Mouse (Mus musculus): ENCODE results near the gene Alox5.

Alox5 gene

DNA sequence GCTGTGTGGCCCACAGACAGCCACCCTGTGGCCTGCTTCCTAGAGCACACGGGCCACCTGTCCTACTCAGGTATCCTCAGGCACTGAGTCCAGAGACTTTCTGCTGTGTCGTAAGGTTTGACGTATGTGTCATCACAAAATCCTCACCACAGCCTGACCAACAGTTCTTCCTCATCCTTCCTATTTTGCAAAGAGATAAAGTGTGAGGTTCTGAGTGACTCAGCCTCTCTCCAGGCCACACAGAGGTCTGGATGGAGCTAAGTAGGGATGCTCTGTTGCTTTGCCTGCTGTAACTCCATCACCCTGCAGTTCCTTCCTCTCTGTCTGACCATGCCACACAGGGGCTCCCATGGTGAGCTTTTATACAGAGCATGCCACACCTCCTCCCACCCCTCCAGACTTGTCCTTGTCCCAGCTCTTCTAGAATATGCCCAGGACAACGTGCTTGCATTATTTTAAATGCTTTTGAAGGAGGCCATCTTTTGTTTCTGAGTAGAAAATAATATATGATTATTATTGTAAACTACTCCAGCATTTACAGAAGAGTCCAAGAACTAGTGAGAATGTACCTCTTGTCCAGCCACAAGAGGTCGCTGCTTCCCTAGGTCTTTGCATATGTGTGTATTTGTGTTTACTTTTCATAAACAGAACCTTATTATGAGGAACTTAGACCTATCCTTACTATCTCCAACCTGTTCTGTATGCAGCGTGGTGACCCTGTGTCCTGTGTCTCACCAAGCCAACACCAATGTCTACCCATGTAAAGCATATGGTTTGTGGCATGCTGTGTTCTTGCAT lies 43.3 kb downstream of the Alox5 start:
- peak; percentile 21 for DNase-seq (ENCODE audit: low read depth, low spot score)

DNA sequence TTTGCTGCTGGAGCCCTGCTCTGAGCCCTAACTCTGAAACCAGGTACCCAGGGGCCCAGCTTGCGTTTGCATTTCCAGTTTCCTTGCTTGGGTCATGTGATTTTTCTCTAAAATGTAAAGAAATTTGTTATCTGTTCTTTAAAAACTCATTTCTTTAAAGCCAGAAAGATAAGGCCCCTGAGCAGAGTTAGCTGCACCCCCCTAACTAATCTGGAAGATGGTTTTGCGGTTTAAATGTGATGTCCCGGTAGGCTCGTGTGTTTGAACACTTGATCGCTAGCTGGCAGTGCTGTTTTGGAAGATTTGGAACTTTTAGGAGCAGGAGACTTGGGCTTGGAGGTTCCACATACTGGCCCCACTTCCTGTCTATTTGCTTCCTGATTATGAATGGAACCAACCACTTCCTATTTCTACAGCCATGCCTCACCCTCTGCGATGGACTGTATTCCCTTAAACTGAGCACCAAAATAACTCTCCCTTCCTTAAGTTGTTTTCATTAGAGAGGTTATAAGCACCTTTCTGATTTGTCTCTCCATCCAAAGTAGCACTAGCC lies 44.9 kb downstream of the Alox5 start:
- no peak for DNase-seq (ENCODE audit: low read depth, low spot score)

DNA sequence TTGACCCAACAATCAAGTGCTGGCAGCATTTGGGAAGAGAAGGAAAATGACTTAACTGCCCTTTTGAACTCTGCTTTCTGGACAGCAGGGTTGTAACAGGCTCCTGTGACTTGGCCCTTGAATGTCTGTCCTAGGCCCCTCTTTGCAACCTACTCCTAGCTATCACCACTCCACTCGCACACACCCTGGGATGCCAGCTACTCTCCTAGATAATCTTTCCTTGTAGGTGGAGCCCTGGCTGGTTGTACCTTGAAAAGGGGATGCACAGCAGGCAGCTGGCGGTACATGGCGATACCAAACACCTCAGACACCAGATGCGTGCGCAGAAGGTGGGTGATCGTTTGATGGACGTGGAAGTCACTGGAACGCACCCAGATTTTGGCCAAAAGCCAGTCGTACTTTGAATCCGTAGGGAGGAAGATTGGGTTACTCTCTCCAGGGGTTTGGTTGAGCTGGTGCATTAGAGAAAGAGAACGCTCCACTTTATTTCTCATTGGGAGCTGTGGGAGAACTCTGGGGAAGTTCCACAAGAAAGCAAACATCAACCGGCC lies 45.8 kb downstream of the Alox5 start:
- no peak for DNase-seq (ENCODE audit: low read depth, low spot score)

DNA sequence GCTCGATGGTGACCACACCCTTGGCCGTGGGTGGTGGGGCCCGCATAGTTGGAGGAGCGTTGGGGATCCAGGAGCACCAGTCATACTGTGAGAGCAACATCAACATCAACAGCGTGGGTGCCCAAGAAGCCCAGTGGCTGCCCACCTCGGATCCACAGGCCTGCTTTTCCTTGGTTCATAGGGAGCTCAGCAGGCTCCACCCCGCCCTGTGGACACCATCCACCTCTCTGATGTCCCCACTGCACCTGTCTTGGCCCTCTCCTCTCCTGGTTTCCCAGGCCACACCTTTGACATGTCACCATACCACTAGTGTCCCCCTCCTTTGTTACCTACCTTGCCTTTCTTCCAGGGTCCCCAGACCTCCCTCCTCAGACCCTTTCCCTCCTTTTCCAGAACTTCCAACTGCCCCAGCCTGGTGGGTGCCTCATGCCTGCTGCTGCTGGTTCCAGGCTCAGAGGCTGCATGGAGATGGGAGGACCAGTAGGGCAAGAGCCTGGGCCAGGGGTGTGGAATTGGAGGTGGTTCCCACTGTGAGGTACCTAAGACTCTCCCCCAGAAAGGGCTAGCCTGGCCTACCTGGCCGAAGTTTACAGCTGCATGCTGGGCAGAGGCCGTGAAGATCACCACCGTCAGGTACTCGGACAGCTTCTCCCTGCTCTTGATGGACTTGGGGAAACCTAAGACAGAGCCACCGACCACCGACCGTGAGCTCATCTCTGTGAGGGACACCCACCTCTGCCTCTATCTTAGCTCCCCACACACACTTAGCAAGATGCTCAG lies 48.2 kb downstream of the Alox5 start:
- no peak for DNase-seq (ENCODE audit: low read depth, low spot score)

GRCm38 (mm10) chr6:116411716-116412115 lies 49.3 kb downstream of the Alox5 start:
- DNase-seq (ENCODE audit: low read depth, low spot score), result no peak

DNA sequence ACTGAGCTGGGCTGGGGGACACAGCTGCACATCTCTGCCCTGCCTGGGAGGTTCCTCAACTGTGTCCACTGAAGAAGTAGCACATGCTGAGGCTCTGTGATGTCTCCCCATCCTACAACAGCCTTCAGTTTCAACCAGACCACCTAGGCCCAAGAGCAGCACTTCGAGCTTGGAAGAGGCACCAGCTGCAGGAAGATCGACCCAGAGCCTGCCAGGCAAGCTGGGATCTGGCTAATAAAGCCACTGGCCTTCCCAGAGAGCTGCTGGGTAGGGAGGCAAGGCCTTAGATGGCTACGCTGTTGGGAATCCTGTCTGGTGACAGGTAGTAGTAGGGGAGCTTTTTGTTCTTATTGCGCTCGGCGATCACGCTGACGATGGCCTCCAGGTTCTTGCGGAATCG lies 50.5 kb downstream of the Alox5 start:
- no peak for DNase-seq (ENCODE audit: low read depth, low spot score)

DNA sequence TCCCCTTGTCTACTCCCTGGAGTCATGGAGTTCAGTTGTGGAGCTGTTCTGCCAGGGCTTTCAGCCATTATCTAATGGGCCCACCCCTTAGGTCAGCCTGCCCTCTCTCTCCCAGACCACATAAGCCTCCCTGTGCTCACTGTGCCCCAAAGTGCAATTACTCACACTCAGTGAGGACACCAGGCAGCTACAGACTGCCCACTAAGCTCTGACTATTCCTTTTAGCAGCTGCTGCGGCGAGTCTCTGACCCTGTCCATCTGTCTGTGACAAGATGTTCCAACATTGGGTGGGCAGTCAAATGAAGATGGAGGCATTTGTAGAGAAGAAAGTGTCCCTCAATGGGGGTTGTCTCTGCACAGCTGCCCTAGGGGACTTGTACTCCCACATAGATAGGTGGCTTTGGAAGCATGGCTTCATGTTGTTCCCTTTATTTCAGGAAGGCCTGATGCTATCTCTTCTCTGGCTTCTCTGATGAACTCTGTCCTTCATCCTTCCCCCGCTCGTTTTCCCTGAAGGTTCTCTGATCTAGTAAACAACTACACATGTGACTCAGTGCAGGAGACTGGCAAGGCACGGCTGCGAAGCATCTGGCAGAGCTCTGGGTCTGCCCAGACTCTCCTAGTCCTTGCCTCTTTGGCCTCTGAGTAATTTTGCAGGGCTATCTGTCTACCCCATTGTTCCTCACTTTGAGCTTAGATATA lies 52.9 kb downstream of the Alox5 start:
- no peak for DNase-seq (ENCODE audit: low read depth, low spot score)

DNA sequence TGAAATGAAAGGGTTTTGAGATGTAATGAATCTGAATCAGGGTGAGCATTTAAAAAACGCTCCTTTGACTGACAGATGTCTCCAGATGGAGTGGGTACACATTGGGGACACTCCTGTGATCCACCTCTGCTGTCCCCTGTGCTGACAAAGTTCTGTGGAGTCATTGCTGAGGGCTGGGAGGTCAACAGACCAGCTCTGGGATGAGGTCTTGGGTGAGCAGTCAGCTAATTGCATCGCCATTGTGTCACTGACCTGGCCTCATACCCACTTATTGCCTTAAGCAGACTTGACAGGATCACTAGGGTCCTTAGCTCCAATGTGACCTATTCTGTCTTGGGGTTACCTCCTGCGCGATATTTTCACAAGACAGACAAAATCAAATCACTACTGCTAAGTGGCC lies 53.8 kb downstream of the Alox5 start:
- DNase-seq (ENCODE audit: low read depth, low spot score), result no peak

DNA sequence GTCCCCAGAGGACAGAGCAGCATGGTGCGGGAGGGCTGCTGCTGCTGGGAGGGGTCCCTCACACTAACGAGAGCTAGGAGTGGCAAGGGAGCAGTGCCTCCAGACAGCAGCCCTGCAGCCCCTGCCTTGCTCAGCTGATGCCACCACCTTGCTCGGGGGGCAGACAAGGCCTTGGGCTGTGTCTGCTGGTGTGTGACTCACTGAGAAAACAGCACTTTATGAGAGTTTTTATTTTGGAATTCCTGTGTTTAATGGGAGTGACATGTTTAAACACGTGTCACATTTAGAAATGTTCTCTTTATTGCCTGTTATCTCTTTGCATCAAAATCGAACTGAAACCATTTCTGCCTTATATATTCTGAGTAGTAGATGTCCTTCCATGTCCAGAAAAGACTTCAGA lies 54.3 kb downstream of the Alox5 start:
- no peak for DNase-seq (ENCODE audit: low read depth, low spot score)

GRCm38 (mm10) chr6:116406152-116406551 lies 54.8 kb downstream of the Alox5 start:
- DNase-seq (ENCODE audit: low read depth, low spot score), result no peak

DNA sequence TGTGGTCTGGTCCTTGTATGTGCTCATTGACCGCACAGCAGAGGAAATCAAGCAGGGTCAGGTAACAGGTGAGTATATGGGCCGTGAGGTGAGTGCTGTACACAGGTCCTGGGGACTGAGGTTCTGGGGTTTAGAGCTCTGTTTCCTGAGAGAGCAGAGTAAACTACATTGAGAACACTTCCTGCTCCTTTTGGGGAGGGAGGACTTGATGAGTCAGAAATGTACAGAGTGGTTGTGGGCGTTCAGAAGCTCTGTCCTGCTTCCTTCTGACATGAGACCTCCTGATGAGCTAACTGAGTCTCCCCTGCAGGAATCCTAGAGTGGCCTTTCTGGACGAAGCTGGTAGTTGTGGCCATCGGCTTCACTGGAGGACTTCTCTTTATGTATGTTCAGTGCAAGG lies 55.3 kb downstream of the Alox5 start:
- no peak for DNase-seq (ENCODE audit: low read depth, low spot score)

DNA sequence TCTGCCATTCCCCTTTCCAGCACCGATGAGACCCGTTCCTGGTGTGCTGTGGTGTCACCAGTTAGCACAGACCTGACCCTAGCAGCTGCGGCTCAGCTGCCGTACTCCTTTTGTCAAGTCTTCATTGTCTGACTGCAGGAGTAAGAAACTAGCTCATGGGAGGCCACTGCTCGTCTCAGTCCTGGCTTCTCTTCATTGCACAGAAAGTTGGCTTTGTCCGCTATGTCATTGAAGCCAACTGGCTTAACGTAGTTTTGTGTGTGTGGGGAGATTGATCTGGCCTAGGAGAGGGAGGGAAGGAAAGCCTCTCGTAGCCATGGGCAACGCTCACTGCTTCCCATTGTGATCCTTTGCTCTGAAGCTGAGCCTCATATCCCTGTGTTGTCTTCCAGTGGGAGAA lies 55.7 kb downstream of the Alox5 start:
- no peak for DNase-seq (ENCODE audit: low read depth, low spot score)

GRCm38 (mm10) chr6:116402426-116402825 lies 58.6 kb downstream of the Alox5 start:
- DNase-seq (ENCODE audit: low read depth, low spot score), result no peak

DNA sequence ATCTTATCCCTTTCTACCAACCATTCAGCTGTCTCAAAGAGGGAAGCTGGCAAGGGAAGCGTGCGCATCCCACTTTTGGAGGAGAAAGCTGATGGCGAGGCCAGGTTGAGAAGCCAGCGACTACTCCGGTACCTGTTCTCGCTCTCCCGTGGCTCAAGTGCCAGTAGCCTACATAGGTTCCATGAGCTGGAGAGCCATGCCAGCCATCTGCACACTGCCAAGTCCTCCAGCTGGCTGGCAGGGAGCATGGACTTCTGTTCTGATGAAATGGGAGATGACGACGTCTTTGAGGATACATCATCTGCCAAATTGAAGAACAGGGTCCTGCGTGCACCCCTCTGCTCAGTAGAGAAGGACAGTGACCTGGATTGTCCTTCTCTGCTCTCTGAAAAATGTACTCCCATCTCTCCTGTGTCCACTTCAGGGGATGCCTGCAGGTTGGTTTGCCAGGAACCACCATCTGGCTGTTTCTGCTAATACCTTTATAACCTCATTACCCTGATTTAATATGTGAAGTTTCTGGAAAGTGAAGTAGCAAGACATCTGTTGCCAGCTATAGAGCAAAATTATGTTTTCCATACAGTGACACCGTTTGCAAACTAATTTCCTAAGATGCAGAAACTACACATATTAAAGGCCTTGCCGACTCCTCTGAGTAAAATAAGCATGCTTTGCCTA lies 59.1 kb downstream of the Alox5 start:
- no peak for DNase-seq (ENCODE audit: low read depth, low spot score)

DNA sequence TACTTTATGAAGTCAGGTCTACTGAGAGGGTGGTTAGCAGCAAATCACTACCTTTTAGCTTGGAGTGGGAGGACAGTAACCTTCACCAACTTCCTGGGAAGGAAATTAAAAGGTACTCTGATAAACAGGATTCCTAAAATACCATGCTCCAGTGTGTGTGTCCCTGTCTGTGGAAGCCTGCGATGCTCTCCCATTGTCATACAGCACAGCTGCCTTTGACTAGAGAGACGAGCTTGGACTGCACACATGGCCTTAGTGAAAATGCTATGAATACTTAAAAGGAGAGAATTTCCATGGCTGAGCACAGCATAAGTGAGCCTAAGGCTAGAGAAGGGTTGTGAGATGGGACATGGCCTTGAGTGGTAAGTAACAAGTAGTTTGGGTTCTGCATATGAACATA lies 62.8 kb downstream of the Alox5 start:
- no peak for DNase-seq (ENCODE audit: low read depth, low spot score)

DNA sequence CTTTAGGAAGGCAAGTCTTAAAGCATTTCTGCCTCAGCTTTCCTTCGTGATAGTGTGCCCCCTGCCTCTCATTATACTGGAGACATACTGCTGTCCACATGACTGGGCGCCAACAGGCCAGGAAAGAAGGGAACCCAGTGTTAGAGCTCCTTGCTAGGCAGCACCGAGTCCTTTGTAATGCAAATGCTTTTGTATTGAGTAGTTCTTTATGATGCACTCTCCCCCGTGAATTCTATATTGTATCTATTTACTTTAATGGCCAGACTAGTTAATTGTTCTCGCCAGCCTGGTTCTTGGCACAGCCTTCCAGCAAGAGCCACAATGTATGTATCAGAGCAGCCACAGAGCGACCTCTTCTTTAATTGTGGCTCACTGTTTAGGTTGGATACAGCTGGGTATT lies 63.4 kb downstream of the Alox5 start:
- DNase-seq (ENCODE audit: low read depth, low spot score), result peak; percentile 41

- DNase-seq (ENCODE audit: low read depth, low spot score), result no peak
Measured at GRCm38 (mm10) chr6:116394916-116395648, 65.9 kb downstream of the Alox5 start.

DNA sequence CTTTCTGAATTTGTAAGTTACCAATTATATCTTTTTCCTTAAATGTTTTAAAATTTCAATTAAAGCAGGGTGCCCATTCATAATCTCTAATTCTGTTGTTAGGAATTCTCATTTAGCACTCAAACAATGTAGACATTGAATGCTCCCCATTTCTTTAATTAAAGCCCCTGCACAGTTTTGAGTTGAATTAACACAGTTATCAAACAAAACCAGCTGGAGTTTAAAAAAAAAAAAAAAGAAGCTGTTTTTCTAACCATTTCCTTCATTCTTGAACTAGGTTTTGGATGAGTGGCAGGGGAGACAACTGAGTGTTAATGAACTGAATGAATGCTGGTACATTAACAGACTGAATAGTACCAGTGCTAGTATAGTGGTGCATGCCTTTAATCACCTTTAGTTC lies 71.5 kb downstream of the Alox5 start:
- DNase-seq (ENCODE audit: low read depth, low spot score), result no peak

DNA sequence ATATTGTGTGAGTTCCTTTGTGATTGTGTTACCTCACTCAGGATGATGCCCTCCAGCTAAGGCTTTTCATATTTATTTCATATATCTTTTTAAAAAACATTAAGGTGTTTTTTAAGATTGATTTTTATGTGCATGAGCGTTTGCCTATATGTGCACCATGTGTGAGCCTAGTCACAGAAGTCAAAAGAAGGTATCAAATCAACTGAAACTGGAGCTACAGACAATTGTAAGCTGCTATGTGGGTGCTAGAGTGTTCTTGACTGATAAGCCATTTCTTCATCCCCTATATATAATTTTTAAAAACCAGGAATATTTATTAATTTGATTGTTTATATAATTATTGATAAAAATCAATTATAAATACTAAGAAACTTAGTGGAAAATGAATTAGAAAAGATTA lies 72.9 kb downstream of the Alox5 start:
- no peak for DNase-seq (ENCODE audit: low read depth, low spot score)

DNA sequence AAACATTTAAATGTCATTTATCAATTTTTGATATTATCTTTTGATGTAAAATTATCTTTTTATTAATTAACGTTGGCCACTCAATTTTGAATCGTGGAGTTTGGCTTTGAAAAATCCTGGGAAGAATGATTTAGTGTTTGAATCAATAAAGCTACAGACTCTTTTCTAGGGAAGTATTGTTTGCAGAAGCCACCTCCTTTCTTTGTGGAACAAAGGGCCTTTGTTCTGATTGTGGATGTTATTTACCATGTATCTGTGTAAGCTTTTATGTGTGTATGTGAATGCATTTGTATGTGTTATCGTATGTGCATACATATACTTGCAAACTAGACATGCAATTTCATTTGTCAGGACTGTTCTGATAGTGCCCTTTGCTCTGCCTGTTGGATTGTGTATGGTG lies 74.5 kb downstream of the Alox5 start:
- no peak for DNase-seq (ENCODE audit: low read depth, low spot score)

DNA sequence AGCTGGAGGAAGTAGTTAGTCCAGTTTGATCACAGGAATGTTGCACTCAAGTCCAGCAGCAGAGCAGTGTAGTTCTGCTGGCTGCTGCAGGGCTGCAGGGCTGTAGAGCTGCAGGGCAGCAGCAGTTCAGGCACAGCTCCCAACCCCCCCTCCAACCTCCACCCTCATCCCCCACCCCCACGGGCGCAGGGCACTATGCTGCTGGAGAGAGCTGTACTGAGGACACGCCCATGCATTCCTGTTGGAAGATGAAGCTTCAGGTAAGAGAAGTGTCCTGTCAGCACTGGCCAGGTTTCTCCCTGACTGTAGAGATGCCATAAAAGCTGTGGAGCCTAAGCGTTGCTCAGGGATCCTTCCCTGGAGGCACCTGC lies 74.9 kb downstream of the Alox5 start:
- peak; percentile 28 for DNase-seq (ENCODE audit: low read depth, low spot score)

Data from ZHBTc4 (cell line).